Mouse (Mus musculus): Measurements from ENCODE around the gene Fhad1.

DNA sequence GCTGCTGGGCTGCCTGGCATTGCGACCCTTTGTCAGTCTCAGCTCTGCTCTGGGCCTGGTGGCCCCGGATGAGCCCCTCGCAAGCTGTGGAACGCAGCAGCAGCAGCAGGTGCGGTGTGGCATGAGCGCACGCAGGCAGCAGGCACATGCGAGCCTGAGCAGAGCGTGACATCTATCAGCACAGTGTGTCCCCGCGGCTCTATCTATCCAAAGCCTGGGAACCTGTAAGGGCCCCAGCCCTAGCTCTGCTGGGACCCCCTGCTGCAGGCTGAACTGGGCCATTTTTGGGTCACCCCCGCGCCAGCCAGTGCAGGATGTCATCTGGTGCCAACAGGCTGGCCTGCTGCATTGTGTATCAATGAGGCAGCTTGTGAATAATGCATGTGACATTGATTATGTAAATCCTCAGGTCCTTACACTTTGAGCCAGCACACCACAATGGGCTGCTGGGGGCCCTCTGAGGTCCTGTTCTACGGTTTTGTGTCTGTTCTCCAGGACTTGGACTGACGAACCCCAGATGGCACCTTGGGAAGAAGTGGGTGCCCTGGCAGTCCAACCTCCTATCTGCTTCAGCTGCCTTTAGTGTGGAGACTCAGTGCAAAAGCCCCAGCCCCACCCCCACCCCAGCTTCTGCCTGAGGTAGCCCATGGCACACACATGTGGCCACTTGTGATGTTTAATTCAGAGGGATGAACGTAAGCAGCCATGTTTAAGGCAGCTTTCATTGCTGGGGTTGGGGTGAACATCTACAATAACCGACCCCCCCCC lies 113.0 kb downstream of the Fhad1 start:
- TF ChIP-seq POLR2A (IDR thresholded peaks at IDR 0.05; ENCODE audit: low read depth, low read length) (no peak), POLR2AphosphoS2 (IDR thresholded peaks at IDR 0.05; ENCODE audit: low read depth, low read length) (no peak), HCFC1 (IDR thresholded peaks at IDR 0.05; ENCODE audit: low read depth, low read length) (no peak), ZKSCAN1 (IDR thresholded peaks at IDR 0.05; ENCODE audit: borderline replicate concordance, low read depth, low read length) (no peak), NRF1 (IDR thresholded peaks at IDR 0.05; ENCODE audit: low read depth, low read length) (no peak), USF2 (conservative IDR thresholded peaks at IDR 0.05; ENCODE audit: low read depth, low read length) (no peak), EP300 (IDR thresholded peaks at IDR 0.05; ENCODE audit: low read length) (no peak), USF1 (IDR thresholded peaks at IDR 0.05; ENCODE audit: low read depth, low read length) (no peak), PAX5 (IDR thresholded peaks at IDR 0.05; ENCODE audit: low read length) (no peak), CHD1 (IDR thresholded peaks at IDR 0.05; ENCODE audit: low read depth, low read length) (no peak)
